ENCODE assay signal across 21 mouse cellular contexts in the genomic region with DNA sequence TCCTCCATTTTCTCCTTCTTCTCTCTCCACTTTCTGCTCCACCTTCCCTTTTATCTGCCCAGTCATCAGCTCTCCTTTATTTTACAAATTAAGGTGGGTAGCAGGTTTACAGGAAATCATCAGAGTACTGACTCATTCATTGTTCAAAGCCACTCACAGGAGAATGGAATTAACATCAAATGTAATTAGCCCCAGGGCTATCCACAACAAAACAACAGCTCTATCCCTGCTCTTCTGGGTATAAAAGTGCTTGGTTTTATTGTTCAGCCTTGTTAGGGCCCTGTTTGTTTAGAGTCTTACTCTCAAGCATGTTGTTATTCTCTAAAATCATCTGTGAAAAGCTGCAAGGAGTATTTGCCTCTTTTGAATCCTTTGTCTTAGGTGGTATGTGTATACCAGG. TPM values are rescaled to one million over a fixed set of nuclear protein-coding genes. Genes with fewer than 3 reads are reported as not detected.
"Had no signal": no experiment of that assay in that cellular context is flagged by ENCODE, and none has a peak within 500 bp of the region (broad histone marks: within the 10 kb centered on the region; RNA-seq: fewer than 3 reads in every experiment).

No protein-coding gene starts in this region.

- H3K9ac ChIP-seq: neural tube, embryonic 13.5 days; neural tube, embryonic 15.5 days; stomach, embryonic 15.5 days had no signal

- H3K36me3 ChIP-seq: neural tube, embryonic 13.5 days; neural tube, embryonic 15.5 days; stomach, embryonic 15.5 days had no signal

- H3K4me3 ChIP-seq: neural tube, embryonic 13.5 days; neural tube, embryonic 15.5 days; stomach, embryonic 15.5 days had no signal

- H3K27ac ChIP-seq: neural tube, embryonic 13.5 days; neural tube, embryonic 15.5 days; stomach, embryonic 15.5 days; stomach, postnatal 0 days had no signal

- H3K4me2 ChIP-seq: neural tube, embryonic 13.5 days; neural tube, embryonic 15.5 days; stomach, embryonic 15.5 days had no signal

- H3K9me3 ChIP-seq: neural tube, embryonic 13.5 days; neural tube, embryonic 15.5 days; stomach, embryonic 15.5 days had no signal

- H3K27me3 ChIP-seq: neural tube, embryonic 13.5 days; neural tube, embryonic 15.5 days; stomach, embryonic 15.5 days had no signal

- DNase-seq: retina, postnatal 1 day; right cerebral cortex, adult 18-20 months; right cerebral cortex, postnatal 14 days; right cerebral cortex, postnatal 25 days; right cerebral cortex, postnatal 4 days; spleen, adult 18-20 months; thymus, adult 18-20 months; thymus, adult 2 months; thymus, postnatal 14 days; thymus, postnatal 25 days; thymus, postnatal 36 days; thymus, postnatal 4 days had no signal

RNA-seq across cellular contexts. Expression of a gene that starts 23.4 kb away (rescaled TPM):
- total RNA-seq: neutrophil, adult 5-6 weeks had no signal
- polyA plus RNA-seq: neural tube, embryonic 13.5 days; neural tube, embryonic 15.5 days; small intestine, adult 2 months; stomach, embryonic 14.5 days; stomach, embryonic 16.5 days; stomach, postnatal 0 days; thymus, adult 2 months had no signal

RNA-seq across cellular contexts. Expression of a gene that starts 25.0 kb away (rescaled TPM):
- total RNA-seq: neutrophil, adult 5-6 weeks had no signal
- polyA plus RNA-seq: spleen, adult 2 months had no signal
